34 mouse cellular contexts compared by ENCODE assay signal in genomic region chr7:15864104-15864503, GRCm38 (mm10). TPM values are rescaled to one million over a fixed set of nuclear protein-coding genes. Genes with fewer than 3 reads are reported as not detected.
"Had no signal": no experiment of that assay in that cellular context is flagged by ENCODE, and none has a peak within 500 bp of the region (broad histone marks: within the 10 kb centered on the region; RNA-seq: fewer than 3 reads in every experiment).

No protein-coding gene starts in this region.

- H3K27me3 ChIP-seq: intestine, embryonic 15.5 days; liver, embryonic 13.5 days; neural tube, embryonic 13.5 days had no signal

- H3K9ac ChIP-seq: intestine, embryonic 15.5 days; liver, embryonic 13.5 days; neural tube, embryonic 13.5 days had no signal

- DNase-seq: kidney, adult 11 months; kidney, adult 8-10 months; kidney, postnatal 25 days; layer of hippocampus, postnatal 36 days; liver, embryonic 13.5 days; lung, adult 2 months; lung, postnatal 14 days; lung, postnatal 4 days; thymus, adult 18-20 months; thymus, postnatal 36 days had no signal

- H3K27ac ChIP-seq: intestine, embryonic 15.5 days; layer of hippocampus, adult 2 months; left cerebral cortex, adult 2 months; liver, embryonic 13.5 days; neural tube, embryonic 13.5 days had no signal

- H3K9me3 ChIP-seq: intestine, embryonic 15.5 days; liver, embryonic 13.5 days; neural tube, embryonic 13.5 days had no signal

- H3K36me3 ChIP-seq: intestine, embryonic 15.5 days; liver, embryonic 13.5 days; neural tube, embryonic 13.5 days had no signal

- H3K4me3 ChIP-seq: intestine, embryonic 15.5 days; layer of hippocampus, adult 2 months; left cerebral cortex, adult 2 months; liver, embryonic 13.5 days; myocyte; neural tube, embryonic 13.5 days had no signal

- H3K4me2 ChIP-seq: intestine, embryonic 15.5 days; liver, embryonic 13.5 days; neural tube, embryonic 13.5 days had no signal

- ATAC-seq: intestine, embryonic 15.5 days had no signal

- H3K4me1 ChIP-seq: intestine, embryonic 15.5 days; liver, embryonic 13.5 days; neural tube, embryonic 13.5 days had no signal

RNA-seq across cellular contexts. Expression of gene Crx, which starts 15.7 kb away (rescaled TPM):
- total RNA-seq: layer of hippocampus, adult 2 months; layer of hippocampus, postnatal 10 days; layer of hippocampus, postnatal 36 days; left cerebral cortex, adult 2 months; left cerebral cortex, postnatal 10 days; left cerebral cortex, postnatal 36 days; liver, adult 2 months; megakaryocyte progenitor cell, adult 5-6 weeks; megakaryocyte-erythroid progenitor cell, adult 5-6 weeks; monocyte, adult 5-6 weeks; neutrophil, adult 5-6 weeks had no signal
- polyA plus RNA-seq: intestine, embryonic 15.5 days; kidney, embryonic 16.5 days; large intestine, adult 2 months; limb, embryonic 11.5 days; limb, embryonic 14.5 days; liver, adult 2 months; liver, embryonic 13.5 days; liver, embryonic 16.5 days; lung, adult 2 months; lung, embryonic 16.5 days; myocyte; neural tube, embryonic 13.5 days; small intestine, adult 2 months; spleen, adult 2 months; stomach, embryonic 16.5 days; testis, adult 2 months; urinary bladder, adult 2 months had no signal

RNA-seq across cellular contexts. Expression of gene Crxos, which starts 18.3 kb away (rescaled TPM):
- total RNA-seq: layer of hippocampus, adult 2 months; liver, adult 2 months; megakaryocyte progenitor cell, adult 5-6 weeks; megakaryocyte-erythroid progenitor cell, adult 5-6 weeks; monocyte, adult 5-6 weeks; neutrophil, adult 5-6 weeks had no signal
- polyA plus RNA-seq: intestine, embryonic 15.5 days; kidney, embryonic 16.5 days; large intestine, adult 2 months; limb, embryonic 11.5 days; limb, embryonic 14.5 days; liver, adult 2 months; liver, embryonic 13.5 days; liver, embryonic 16.5 days; lung, adult 2 months; lung, embryonic 16.5 days; myocyte; neural tube, embryonic 13.5 days; small intestine, adult 2 months; spleen, adult 2 months; stomach, embryonic 16.5 days; testis, adult 2 months; urinary bladder, adult 2 months had no signal

RNA-seq across cellular contexts. Expression of gene Obox6, which starts 24.6 kb away (rescaled TPM):
- total RNA-seq: layer of hippocampus, adult 2 months; layer of hippocampus, postnatal 10 days; layer of hippocampus, postnatal 36 days; left cerebral cortex, adult 2 months; left cerebral cortex, postnatal 10 days; left cerebral cortex, postnatal 36 days; liver, adult 2 months; megakaryocyte progenitor cell, adult 5-6 weeks; megakaryocyte-erythroid progenitor cell, adult 5-6 weeks; monocyte, adult 5-6 weeks; neutrophil, adult 5-6 weeks had no signal
- polyA plus RNA-seq: intestine, embryonic 15.5 days; kidney, embryonic 16.5 days; large intestine, adult 2 months; limb, embryonic 11.5 days; limb, embryonic 14.5 days; liver, adult 2 months; liver, embryonic 13.5 days; liver, embryonic 16.5 days; lung, adult 2 months; lung, embryonic 16.5 days; myocyte; neural tube, embryonic 13.5 days; small intestine, adult 2 months; spleen, adult 2 months; stomach, embryonic 16.5 days; testis, adult 2 months; urinary bladder, adult 2 months had no signal
